Mouse (Mus musculus): ENCODE data around the gene Src. TPM values are rescaled to one million over a fixed set of nuclear protein-coding genes. Genes with fewer than 3 reads are reported as not detected.
"Not testable (repeated sequence)": the region's sequence is repeated elsewhere in the genome, so short reads cannot be mapped to it uniquely, and the experiment has no call there.

Gene Src
- polyA plus RNA-seq, 1 experiment from 2014 or later, result 37.9 TPM

GRCm38 (mm10) chr2:157471292-157471691 is 53.0 kb downstream of the Src start:
- Histone ChIP-seq H3K4me2 (replicated peaks) (no peak overlapping the region), H3K4me3 (no peak overlapping the region), H3K27me3 (no peaks in the 10 kb centered on the region), H3K4me1 (peaks cover 42% of the 10 kb centered on the region), H3K9ac (replicated peaks) (no peak overlapping the region), H3K9me3 (no peaks in the 10 kb centered on the region), H3K36me3 (peaks cover 40% of the 10 kb centered on the region), H3K27ac (replicated peaks) (peak overlapping the region; percentile 95)
- ATAC-seq (replicated peaks), result no peak
- whole genome bisulfite sequencing, result 66% methylated on average over 7 of the region's 7 CpGs

- Histone ChIP-seq H3K4me1 (peaks cover 44% of the 10 kb centered on the region), H3K9ac (replicated peaks) (no peak overlapping the region), H3K4me3 (no peak overlapping the region), H3K9me3 (no peaks in the 10 kb centered on the region), H3K36me3 (peaks cover 36% of the 10 kb centered on the region), H3K27me3 (no peaks in the 10 kb centered on the region), H3K27ac (replicated peaks) (peak overlapping the region; percentile 95), H3K4me2 (replicated peaks) (no peak overlapping the region)
- 67% methylated on average over 6 of the region's 6 CpGs for WGBS
- ATAC-seq (replicated peaks), result no peak
Observed at GRCm38 (mm10) chr2:157471737-157472136, 53.5 kb downstream of the Src start.

GRCm38 (mm10) chr2:157472469-157472868 is 54.2 kb downstream of the Src start:
- 76% methylated on average over 4 of the region's 4 CpGs for WGBS
- no peaks in the 10 kb centered on the region for H3K27me3 ChIP-seq
- H3K36me3 ChIP-seq, result peaks cover 32% of the 10 kb centered on the region
- H3K9me3 ChIP-seq, result no peaks in the 10 kb centered on the region
- no peak overlapping the region for H3K9ac ChIP-seq (replicated peaks)
- no peak for ATAC-seq (replicated peaks)
- H3K4me2 ChIP-seq (replicated peaks), result no peak overlapping the region
- H3K27ac ChIP-seq (replicated peaks), result peak overlapping the region; percentile 95
- peaks cover 46% of the 10 kb centered on the region for H3K4me1 ChIP-seq
- no peak overlapping the region for H3K4me3 ChIP-seq

GRCm38 (mm10) chr2:157474269-157474729 is 56.1 kb downstream of the Src start:
- no peak overlapping the region for H3K4me3 ChIP-seq
- H3K27me3 ChIP-seq, result no peaks in the 10 kb centered on the region
- H3K27ac ChIP-seq (replicated peaks), result peak overlapping the region; percentile 95
- H3K36me3 ChIP-seq, result peaks cover 15% of the 10 kb centered on the region
- no peak overlapping the region for H3K4me2 ChIP-seq (replicated peaks)
- 21% methylated on average over 6 of the region's 6 CpGs for WGBS
- 0 out of 2 replicates have a peak overlapping the region, but pooled peaks have one; percentile 16 for H3K9ac ChIP-seq (replicated peaks)
- H3K9me3 ChIP-seq, result no peaks in the 10 kb centered on the region
- no peak for ATAC-seq (replicated peaks)
- peaks cover 53% of the 10 kb centered on the region for H3K4me1 ChIP-seq

GRCm38 (mm10) chr2:157475437-157476379 is 57.5 kb downstream of the Src start:
- 12% methylated on average over 13 of the region's 13 CpGs for WGBS
- no peaks in the 10 kb centered on the region for H3K27me3 ChIP-seq
- H3K4me3 ChIP-seq, result no peak overlapping the region
- peaks cover 60% of the 10 kb centered on the region for H3K4me1 ChIP-seq
- no peaks in the 10 kb centered on the region for H3K9me3 ChIP-seq
- peak overlapping the region; percentile 37 for H3K9ac ChIP-seq (replicated peaks)
- H3K36me3 ChIP-seq, result peaks cover 2% of the 10 kb centered on the region; the same call in 1 of the 2 replicates
- 0 out of 2 replicates have a peak overlapping the region, but pooled peaks have one; percentile 6 for H3K4me2 ChIP-seq (replicated peaks)
- peak overlapping the region; percentile 95 for H3K27ac ChIP-seq (replicated peaks)
- ATAC-seq (replicated peaks), result peak; percentile 66

GRCm38 (mm10) chr2:157478651-157479050 is 60.4 kb downstream of the Src start:
- ATAC-seq (replicated peaks), result no peak
- Histone ChIP-seq H3K9ac (replicated peaks) (no peak overlapping the region), H3K27me3 (no peaks in the 10 kb centered on the region), H3K36me3 (no peaks in the 10 kb centered on the region), H3K4me1 (peaks cover 62% of the 10 kb centered on the region), H3K4me3 (no peak overlapping the region), H3K4me2 (replicated peaks) (no peak overlapping the region), H3K9me3 (no peaks in the 10 kb centered on the region), H3K27ac (replicated peaks) (0 out of 2 replicates have a peak overlapping the region, but pooled peaks have one; percentile 10)
- WGBS, result 67% methylated on average over 8 of the region's 8 CpGs

- no peak overlapping the region for H3K9ac ChIP-seq (replicated peaks)
- H3K9me3 ChIP-seq, result no peaks in the 10 kb centered on the region
- H3K27me3 ChIP-seq, result no peaks in the 10 kb centered on the region
- H3K4me3 ChIP-seq, result no peak overlapping the region
- 54% methylated on average over 15 of the region's 15 CpGs for WGBS
- peaks cover 49% of the 10 kb centered on the region for H3K4me1 ChIP-seq
- peak; percentile 7; the same call in 1 of the 2 replicates for ATAC-seq (replicated peaks)
- no peak overlapping the region for H3K4me2 ChIP-seq (replicated peaks)
- H3K27ac ChIP-seq (replicated peaks), result peak overlapping the region; percentile 26; the same call in 1 of the 2 replicates
- H3K36me3 ChIP-seq, result no peaks in the 10 kb centered on the region
Observed at GRCm38 (mm10) chr2:157479858-157480568, 61.8 kb downstream of the Src start.

- ATAC-seq (replicated peaks), result no peak
- Histone ChIP-seq H3K36me3 (no peaks in the 10 kb centered on the region), H3K27ac (replicated peaks) (peak overlapping the region; percentile 76), H3K4me3 (no peak overlapping the region), H3K27me3 (no peaks in the 10 kb centered on the region), H3K9ac (replicated peaks) (peak overlapping the region; percentile 32; the same call in 1 of the 2 replicates), H3K4me1 (peaks cover 40% of the 10 kb centered on the region), H3K9me3 (no peaks in the 10 kb centered on the region), H3K4me2 (replicated peaks) (no peak overlapping the region)
- 8% methylated on average over 12 of the region's 12 CpGs for WGBS
Observed at GRCm38 (mm10) chr2:157482729-157483128, 64.5 kb downstream of the Src start.

GRCm38 (mm10) chr2:157486559-157486958 is 68.3 kb downstream of the Src start:
- H3K27me3 ChIP-seq; ATAC-seq (replicated peaks); H3K4me2 ChIP-seq (replicated peaks); H3K4me3 ChIP-seq; H3K9me3 ChIP-seq; H3K9ac ChIP-seq (replicated peaks); H3K36me3 ChIP-seq: not testable (repeated sequence)
- 69% methylated on average over 5 of the region's 5 CpGs for WGBS
- peaks cover 30% of the 10 kb centered on the region for H3K4me1 ChIP-seq
- peak overlapping the region; percentile 89 for H3K27ac ChIP-seq (replicated peaks)

- Histone ChIP-seq H3K36me3 (no peaks in the 10 kb centered on the region), H3K4me2 (replicated peaks) (no peak overlapping the region), H3K9me3 (no peaks in the 10 kb centered on the region), H3K9ac (replicated peaks) (0 out of 2 replicates have a peak overlapping the region, but pooled peaks have one; percentile 8), H3K27ac (replicated peaks) (peak overlapping the region; percentile 89), H3K4me1 (peaks cover 26% of the 10 kb centered on the region), H3K4me3 (no peak overlapping the region), H3K27me3 (no peaks in the 10 kb centered on the region)
- WGBS, result 14% methylated on average over 7 of the region's 7 CpGs
- ATAC-seq (replicated peaks), result peak; percentile 3; the same call in 1 of the 2 replicates
Observed at GRCm38 (mm10) chr2:157486981-157487656, 68.9 kb downstream of the Src start.

- Histone ChIP-seq H3K9me3 (no peaks in the 10 kb centered on the region), H3K4me1 (peaks cover 21% of the 10 kb centered on the region), H3K4me2 (replicated peaks) (no peak overlapping the region), H3K36me3 (no peaks in the 10 kb centered on the region), H3K27me3 (no peaks in the 10 kb centered on the region), H3K9ac (replicated peaks) (no peak overlapping the region), H3K4me3 (no peak overlapping the region), H3K27ac (replicated peaks) (peak overlapping the region; percentile 89)
- ATAC-seq (replicated peaks), result peak; percentile 82
- 4% methylated on average over 12 of the region's 12 CpGs for WGBS
Observed at GRCm38 (mm10) chr2:157487733-157488175, 69.5 kb downstream of the Src start.
